Mouse (Mus musculus) cerebellum, adult 2 months (tissue): ENCODE measurements at regions not wholly inside any gene's neighbourhood (a gene's known extent, or its start where the extent isn't known, plus 50 kb on each side); places are given as distances from the start of the nearest gene placed in this dataset.

Source experiments
- CTCF ChIP-seq: fragments of 200-500 bp; IDR thresholded peaks from 2 replicates; pipeline ENCODE4 v1.5.1; 2011; ENCODE audit warnings: low read depth, mild to moderate bottlenecking, control low read depth, low read length, moderate library complexity, borderline replicate concordance; ENCODE audit not compliant: insufficient read depth
- POLR2A ChIP-seq: fragments of 200-500 bp; IDR thresholded peaks from 2 replicates; pipeline ENCODE4 v1.6.1; 2011; ENCODE audit warnings: low read length, control low read depth, borderline replicate concordance; ENCODE audit not compliant: insufficient read depth

DNA sequence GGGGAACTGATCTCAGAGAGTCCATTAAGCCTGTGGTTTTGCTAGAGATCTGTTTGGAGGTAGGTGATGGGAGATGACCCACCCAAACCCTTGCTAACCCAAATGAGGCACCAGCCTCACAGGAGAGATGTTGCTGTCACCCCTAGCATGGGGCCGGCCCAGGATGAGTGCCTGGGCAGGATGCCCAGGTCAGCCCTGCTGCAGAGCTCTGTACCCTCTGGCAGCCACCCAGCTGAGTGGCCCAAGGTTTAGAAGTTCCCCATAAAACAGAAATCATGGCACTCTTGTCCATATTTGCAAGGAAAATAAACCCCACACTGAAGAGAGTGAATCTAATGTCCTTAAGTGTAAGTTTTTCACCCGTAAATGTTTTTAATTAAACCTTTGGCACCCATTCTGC lies 141.7 kb downstream of the H2afy start:
- TF ChIP-seq CTCF = no peak
- no peak for TF ChIP-seq POLR2A
